Mouse (Mus musculus) CH12.LX (cell line): Measurements from ENCODE around the gene Cinp. TPM values are rescaled to one million over a fixed set of nuclear protein-coding genes. Genes with fewer than 3 reads are reported as not detected.

ENCODE experiments used
- DNase-seq: peaks from one replicate; pipeline ENCODE4 v3.0.0-alpha.2; 2013; ENCODE audit errors: extremely low read depth
- H3K27ac ChIP-seq: 2 replicates; pipeline ENCODE4 v1.5.1; 2012; ENCODE audit warnings: low read depth, mild to moderate bottlenecking, control low read depth, moderate library complexity; ENCODE audit not compliant: insufficient read depth
- H3K27me3 ChIP-seq: replicated peaks from 2 replicates; pipeline ENCODE3; 2012; ENCODE audit warnings: inconsistent platforms
- H3K36me3 ChIP-seq, 2 experiments: replicated peaks in 1 of 2; 2 replicates each; pipeline versions ENCODE3 to v1.6.1; 2012; ENCODE audit warnings: inconsistent platforms in 1 of 2, low read length in 1 of 2, mild to moderate bottlenecking in 1 of 2, mixed read lengths in 1 of 2, moderate library complexity in 1 of 2; ENCODE audit not compliant: control insufficient read depth in 1 of 2, insufficient read depth in 1 of 2
- H3K4me1 ChIP-seq, 2 experiments: 2 replicates each; pipeline ENCODE4 v1.6.1; 2012; ENCODE audit warnings: inconsistent platforms in 1 of 2, moderate library complexity in 1 of 2; ENCODE audit not compliant: insufficient read depth in 2 of 2, control insufficient read depth in 1 of 2
- H3K4me2 ChIP-seq: 2 replicates; pipeline ENCODE4 v1.6.1; 2012; ENCODE audit warnings: low read depth, mild to moderate bottlenecking, control low read depth; ENCODE audit not compliant: poor library complexity, insufficient read depth, severe bottlenecking
- H3K4me3 ChIP-seq, 3 experiments: fragments of 150-350 bp in 1 of 3; sonication (generic) in 1 of 3; replicated peaks in 1 of 3; 2 replicates each; pipeline versions ENCODE3 to v1.5.1; 2011 to 2012; ENCODE audit warnings: low read depth in 2 of 3, low read length in 2 of 3, mild to moderate bottlenecking in 2 of 3, moderate library complexity in 2 of 3, control low read depth in 1 of 3, improper control_type of control experiment in 1 of 3, inconsistent platforms in 1 of 3, mixed read lengths in 1 of 3; ENCODE audit not compliant: poor library complexity in 1 of 3
- H3K79me2 ChIP-seq: replicated peaks from 2 replicates; pipeline ENCODE4 v1.6.1; 2012; ENCODE audit warnings: mild to moderate bottlenecking, moderate library complexity; ENCODE audit not compliant: control insufficient read depth, poor library complexity, insufficient read depth, severe bottlenecking; ENCODE audit errors: extremely low read depth
- H3K9ac ChIP-seq: 2 replicates; pipeline ENCODE4 v1.6.1; 2012; ENCODE audit warnings: low read depth, mild to moderate bottlenecking, control low read depth, moderate library complexity; ENCODE audit not compliant: insufficient read depth
- H3K9me3 ChIP-seq: replicated peaks from 2 replicates; pipeline ENCODE3; 2012; ENCODE audit warnings: low read length, inconsistent platforms, mixed read lengths
- BHLHE40 ChIP-seq: IDR thresholded peaks from 2 replicates; pipeline ENCODE4 v1.6.1; 2011; ENCODE audit warnings: mild to moderate bottlenecking, low read depth, low read length, improper control_type of control experiment
- CHD1 ChIP-seq: IDR thresholded peaks from 2 replicates; pipeline ENCODE4 v1.6.1; 2012; ENCODE audit warnings: low read depth, low read length, improper control_type of control experiment, inconsistent platforms
- CHD2 ChIP-seq: IDR thresholded peaks from 2 replicates; pipeline ENCODE4 v1.6.1; 2011; ENCODE audit warnings: low read length, improper control_type of control experiment
- CTCF ChIP-seq, 2 experiments: IDR thresholded peaks in 1 of 2; conservative IDR thresholded peaks in 1 of 2; 2 replicates each; pipeline ENCODE4 v1.5.1; 2011 to 2012; ENCODE audit warnings: low read depth in 2 of 2, low read length in 2 of 2, improper control_type of control experiment in 1 of 2, inconsistent platforms in 1 of 2, mild to moderate bottlenecking in 1 of 2, moderate library complexity in 1 of 2
- ELF1 ChIP-seq: IDR thresholded peaks from 2 replicates; pipeline ENCODE4 v1.6.1; 2014; ENCODE audit warnings: low read depth, mild to moderate bottlenecking, inconsistent platforms, low read length, improper control_type of control experiment
- EP300 ChIP-seq: IDR thresholded peaks from 2 replicates; pipeline ENCODE4 v1.6.1; 2011; ENCODE audit warnings: low read length, improper control_type of control experiment
- ETS1 ChIP-seq: conservative IDR thresholded peaks from 2 replicates; pipeline ENCODE4 v1.6.1; 2012; ENCODE audit warnings: low read depth, mild to moderate bottlenecking, inconsistent platforms, low read length, improper control_type of control experiment, moderate library complexity
- IRF4 ChIP-seq: IDR thresholded peaks from 2 replicates; pipeline ENCODE4 v1.6.1; 2014; ENCODE audit warnings: low read depth, mild to moderate bottlenecking, inconsistent platforms, low read length, improper control_type of control experiment
- JUN ChIP-seq: IDR thresholded peaks from 2 replicates; pipeline ENCODE4 v1.6.1; 2011; ENCODE audit warnings: low read depth, mild to moderate bottlenecking, low read length, improper control_type of control experiment, moderate library complexity; ENCODE audit not compliant: insufficient read depth
- MAFK ChIP-seq: IDR thresholded peaks from 2 replicates; pipeline ENCODE4 v1.6.1; 2011; ENCODE audit warnings: low read length, improper control_type of control experiment; ENCODE audit not compliant: insufficient replicate concordance
- MAX ChIP-seq: IDR thresholded peaks from 2 replicates; pipeline ENCODE4 v1.6.1; 2011; ENCODE audit warnings: low read length, improper control_type of control experiment
- MEF2A ChIP-seq: IDR thresholded peaks from 2 replicates; pipeline ENCODE4 v1.6.1; 2014; ENCODE audit warnings: low read depth, mild to moderate bottlenecking, inconsistent platforms, low read length, improper control_type of control experiment, borderline replicate concordance
- NRF1 ChIP-seq: IDR thresholded peaks from 2 replicates; pipeline ENCODE4 v1.6.1; 2014; ENCODE audit warnings: low read depth, mild to moderate bottlenecking, inconsistent platforms, low read length, improper control_type of control experiment, moderate library complexity
- PAX5 ChIP-seq: IDR thresholded peaks from 2 replicates; pipeline ENCODE4 v1.6.1; 2012; ENCODE audit warnings: low read length, inconsistent platforms, mixed read lengths
- POLR2AphosphoS2 ChIP-seq: IDR thresholded peaks from 2 replicates; pipeline ENCODE4 v1.6.1; 2011; ENCODE audit warnings: low read depth, low read length, improper control_type of control experiment
- RAD21 ChIP-seq: IDR thresholded peaks from 2 replicates; pipeline ENCODE4 v1.6.1; 2011; ENCODE audit warnings: low read depth, mild to moderate bottlenecking, low read length, improper control_type of control experiment, moderate library complexity
- SIN3A ChIP-seq: IDR thresholded peaks from 2 replicates; pipeline ENCODE4 v1.6.1; 2012; ENCODE audit warnings: low read length, improper control_type of control experiment, inconsistent platforms
- TCF12 ChIP-seq: IDR thresholded peaks from 2 replicates; pipeline ENCODE4 v1.6.1; 2014; ENCODE audit warnings: low read depth, mild to moderate bottlenecking, inconsistent platforms, low read length, improper control_type of control experiment
- USF1 ChIP-seq: IDR thresholded peaks from 2 replicates; pipeline ENCODE4 v1.6.1; 2014; ENCODE audit warnings: low read depth, mild to moderate bottlenecking, inconsistent platforms, low read length, improper control_type of control experiment
- USF2 ChIP-seq: conservative IDR thresholded peaks from 2 replicates; pipeline ENCODE4 v1.6.1; 2011; ENCODE audit warnings: low read depth, low read length, improper control_type of control experiment
- ZC3H11A ChIP-seq: IDR thresholded peaks from 2 replicates; pipeline ENCODE4 v1.6.1; 2012; ENCODE audit warnings: low read depth, mild to moderate bottlenecking, inconsistent platforms, low read length, improper control_type of control experiment
- ZKSCAN1 ChIP-seq: IDR thresholded peaks from 2 replicates; pipeline ENCODE4 v1.6.1; 2012; ENCODE audit warnings: low read depth, inconsistent platforms, low read length, improper control_type of control experiment, borderline replicate concordance
- dilution Hi-C: fragments of 300-500 bp; cut with MboI; formaldehyde crosslinking; loops from 2 replicates; pipeline ENCODE4 v1.14.3; 2020; ENCODE audit warnings: low sequenced_read_pairs; ENCODE audit not compliant: extremely low pct_unique_long_range_greater_than_20kb, extremely low pct_ligation_motif_present
- in situ Hi-C: fragments of 300-500 bp; cut with MboI; formaldehyde crosslinking; loops from 3 replicates; pipeline ENCODE4 v1.14.3; 2019; ENCODE audit warnings: low sequenced_read_pairs, low pct_ligation_motif_present, low pct_unique_long_range_greater_than_20kb, mixed read lengths
- polyA plus RNA-seq: library from polyadenylated mRNA; unstranded; fragments of >175 nt; gene quantifications from 2 replicates; pipeline ENCODE4 v1.2.1, GENCODE M21; 2012; ENCODE audit warnings: low read depth; ENCODE audit not compliant: insufficient read length
- total RNA-seq, 2 experiments: library from RNA; depleted of rRNA; stranded (reverse); fragments of 300-350 nt in 1 of 2; fragments of >200 nt in 1 of 2; gene quantifications; 2 replicates each; pipeline ENCODE4 v1.2.3; 2012 to 2014

The Cinp gene
- total and polyA plus RNA-seq, 3 experiments: 114 to 164 (median 135) TPM

GRCm38 (mm10) chr12:110909962-110910361, 21.0 kb upstream of the Cinp start:
- DNase-seq: no peak
- dilution Hi-C loops: no loop called here
- Histone ChIP-seq H3K4me1 (peaks cover 0 to 11% of the 10 kb centered on the region in 2 experiments; a peak in 2 of 4 replicates), H3K9me3 (no peaks in the 10 kb centered on the region)
- TF ChIP-seq CHD2 (no peak), SIN3A (no peak), USF2 (no peak), USF1 (no peak), ETS1 (no peak), RAD21 (no peak), IRF4 (no peak), ZKSCAN1 (no peak), POLR2AphosphoS2 (no peak), ZC3H11A (no peak), TCF12 (no peak), CTCF (conservative IDR thresholded peaks at IDR 0.05 in 1 of 2, IDR thresholded peaks at IDR 0.05 in 1 of 2; ENCODE audit: low read depth in 2 of 2, low read length in 2 of 2) (no peak), MAFK (no peak), MAX (no peak), PAX5 (no peak), ELF1 (no peak), MEF2A (no peak)
- TF ChIP-seq, all 38 proteins: peak for 0
- H3K4me3 ChIP-seq: no peak overlapping the region
- peaks cover 4 to 32% of the 10 kb centered on the region in 2 experiments for H3K36me3 ChIP-seq
- no peak overlapping the region for H3K4me2 ChIP-seq
- H3K27me3 ChIP-seq: no peaks in the 10 kb centered on the region
- no peak overlapping the region for H3K27ac ChIP-seq
- H3K9ac ChIP-seq: no peak overlapping the region
- no peaks in the 10 kb centered on the region for H3K79me2 ChIP-seq
- in situ Hi-C loops: no loop called here

GRCm38 (mm10) chr12:110907845-110908244, 18.9 kb upstream of the Cinp start:
- in situ Hi-C loops: no loop called here
- Histone ChIP-seq H3K79me2 (no peaks in the 10 kb centered on the region), H3K36me3 (peaks cover 4 to 26% of the 10 kb centered on the region in 2 experiments), H3K9ac (no peak overlapping the region), H3K27me3 (no peaks in the 10 kb centered on the region), H3K4me1 (peaks cover 0 to 11% of the 10 kb centered on the region in 2 experiments; a peak in 2 of 4 replicates), H3K4me2 (no peak overlapping the region), H3K4me3 (no peak overlapping the region), H3K27ac (no peak overlapping the region), H3K9me3 (no peaks in the 10 kb centered on the region)
- dilution Hi-C loops: no loop called here
- no peak for DNase-seq
- TF ChIP-seq BHLHE40 (no peak), CHD1 (no peak), USF1 (no peak), POLR2AphosphoS2 (no peak), ZC3H11A (no peak), MAFK (no peak), JUN (no peak), NRF1 (no peak), EP300 (no peak)
